Mouse (Mus musculus) stomach, postnatal 0 days (tissue): ENCODE data around the gene Sgca. TPM values are rescaled to one million over a fixed set of nuclear protein-coding genes. Genes with fewer than 3 reads are reported as not detected.

Experiments used
- ATAC-seq: fragments of 200-750 bp; cut with Nextera tagmentation; 2 replicates; pipeline ENCODE4 v1.8.0; 2017; ENCODE audit not compliant: low FRiP score, low TSS enrichment
- DNase-seq: peaks from one replicate; pipeline ENCODE4 v3.0.0-alpha.2; 2016; ENCODE audit warnings: low spot score
- H3K27ac ChIP-seq: fragments of 300-500 bp; sonication (generic); replicated peaks from 2 replicates; pipeline ENCODE4 v1.5.1; 2014; ENCODE audit warnings: mild to moderate bottlenecking, control low read depth
- H3K27me3 ChIP-seq: fragments of 300-500 bp; sonication (generic); 2 replicates; pipeline ENCODE4 v1.6.1; 2014; ENCODE audit warnings: low read length; ENCODE audit not compliant: control insufficient read depth, insufficient read depth
- H3K36me3 ChIP-seq: fragments of 300-500 bp; sonication (generic); 2 replicates; pipeline ENCODE4 v1.6.1; 2014; ENCODE audit warnings: low read length, mixed read lengths; ENCODE audit not compliant: control insufficient read depth, insufficient read depth
- H3K4me1 ChIP-seq: fragments of 300-500 bp; sonication (generic); replicated peaks from 2 replicates; pipeline ENCODE4 v1.6.1; 2014; ENCODE audit warnings: antibody characterized with exemption; ENCODE audit not compliant: control insufficient read depth, insufficient read depth
- H3K4me2 ChIP-seq: fragments of 300-500 bp; sonication (generic); replicated peaks from 2 replicates; pipeline ENCODE4 v1.6.1; 2014; ENCODE audit warnings: low read depth, mild to moderate bottlenecking, control low read depth, moderate library complexity
- H3K4me3 ChIP-seq: fragments of 300-500 bp; sonication (generic); 2 replicates; pipeline ENCODE4 v1.5.1; 2014; ENCODE audit warnings: low read depth, low read length, control low read depth
- H3K9ac ChIP-seq: fragments of 300-500 bp; sonication (generic); 2 replicates; pipeline ENCODE4 v1.6.1; 2014; ENCODE audit warnings: mild to moderate bottlenecking, low read length, control low read depth, mixed read lengths
- H3K9me3 ChIP-seq: fragments of 300-500 bp; sonication (generic); 2 replicates; pipeline ENCODE4 v1.6.1; 2016; ENCODE audit warnings: low read length; ENCODE audit not compliant: control insufficient read depth
- CTCF ChIP-seq: IDR thresholded peaks from 2 replicates; pipeline ENCODE4 v1.5.1; 2016; ENCODE audit warnings: antibody characterized with exemption, low read depth, mild to moderate bottlenecking, moderate library complexity
- EP300 ChIP-seq: optimal IDR thresholded peaks from 2 replicates; pipeline ENCODE3; 2016; ENCODE audit warnings: antibody characterized with exemption
- WGBS: fragments of 180-500 bp; shearing (Covaris S2); extraction: QIAGEN DNeasy Blood & Tissue Kit; methylation state at CpG from one replicate; pipeline ENCODE4 v1.1.7; 2014; 5-methylcytosine and 5-hydroxymethylcytosine counted together
- polyA plus RNA-seq: library from polyadenylated mRNA; unstranded; fragments of >200 nt; fragmentation: Nextera tagmentation; extraction: Ambion mirVana; gene quantifications from 2 replicates; pipeline ENCODE4 v1.2.1, GENCODE M21; 2015

Gene Sgca
- polyA plus RNA-seq, 1 experiment from 2014 or later = 0.47 TPM

GRCm38 (mm10) chr11:95004937-95005198 is 28.7 kb upstream of the Sgca start:
- TF ChIP-seq CTCF (no peak), EP300 (no peak)

GRCm38 (mm10) chr11:95004136-95004936 is 28.2 kb upstream of the Sgca start:
- H3K4me2 ChIP-seq = no peak overlapping the region
- H3K9ac ChIP-seq = no peak overlapping the region; the same call in 1 of the 2 replicates
- H3K36me3 ChIP-seq = peaks cover 23% of the 10 kb centered on the region
- H3K27ac ChIP-seq = peak overlapping the region; percentile 24; the same call in 1 of the 2 replicates
- H3K4me3 ChIP-seq = no peak overlapping the region
- TF ChIP-seq EP300 (no peak), CTCF (no peak)
- WGBS = 79% methylated on average over 12 of the region's 12 CpGs
- DNase-seq (no peak), ATAC-seq (no peak)
- peaks cover 12% of the 10 kb centered on the region for H3K4me1 ChIP-seq
- H3K9me3 ChIP-seq = no peaks in the 10 kb centered on the region
- no peaks in the 10 kb centered on the region for H3K27me3 ChIP-seq

More at GRCm38 (mm10) chr11:95004937-95005198, 28.7 kb upstream of the Sgca start:
- 55% methylated on average over 6 of the region's 6 CpGs for WGBS
- Histone ChIP-seq H3K9me3 (no peaks in the 10 kb centered on the region), H3K36me3 (peaks cover 22% of the 10 kb centered on the region), H3K4me2 (no peak overlapping the region), H3K9ac (no peak overlapping the region), H3K27ac (peak overlapping the region; percentile 24; the same call in 1 of the 2 replicates), H3K27me3 (no peaks in the 10 kb centered on the region), H3K4me1 (peaks cover 12% of the 10 kb centered on the region), H3K4me3 (no peak overlapping the region)
- DNase-seq = no peak
- no peak for ATAC-seq

GRCm38 (mm10) chr11:95002705-95003104 is 26.6 kb upstream of the Sgca start:
- H3K9me3 ChIP-seq = no peaks in the 10 kb centered on the region
- peaks cover 8% of the 10 kb centered on the region for H3K4me1 ChIP-seq
- no peak overlapping the region for H3K27ac ChIP-seq
- WGBS = 96% methylated on average over 8 of the region's 8 CpGs
- H3K4me3 ChIP-seq = no peak overlapping the region
- H3K27me3 ChIP-seq = no peaks in the 10 kb centered on the region
- H3K4me2 ChIP-seq = no peak overlapping the region
- ATAC-seq (no peak), DNase-seq (no peak)
- no peak overlapping the region for H3K9ac ChIP-seq
- H3K36me3 ChIP-seq = peaks cover 29% of the 10 kb centered on the region
- TF ChIP-seq CTCF = no peak
- TF ChIP-seq EP300 = no peak

- DNase-seq = no peak
- peaks cover 3% of the 10 kb centered on the region for H3K4me1 ChIP-seq
- H3K36me3 ChIP-seq = peaks cover 29% of the 10 kb centered on the region
Observed at GRCm38 (mm10) chr11:95001584-95002347, 25.6 kb upstream of the Sgca start.

GRCm38 (mm10) chr11:95001058-95001457 is 24.9 kb upstream of the Sgca start:
- 3% methylated on average over 8 of the region's 8 CpGs for WGBS
- H3K4me2 ChIP-seq = no peak overlapping the region
- DNase-seq (peak; percentile 61), ATAC-seq (peak; percentile 25)
- TF ChIP-seq EP300 (no peak), CTCF (peak; percentile 94)
- H3K36me3 ChIP-seq = peaks cover 34% of the 10 kb centered on the region
- H3K4me3 ChIP-seq = no peak overlapping the region
- no peaks in the 10 kb centered on the region for H3K27me3 ChIP-seq
- no peaks in the 10 kb centered on the region; the same call in 1 of the 2 replicates for H3K4me1 ChIP-seq
- no peaks in the 10 kb centered on the region for H3K9me3 ChIP-seq
- H3K27ac ChIP-seq = no peak overlapping the region; the same call in 1 of the 2 replicates
- no peak overlapping the region for H3K9ac ChIP-seq

More at GRCm38 (mm10) chr11:95001584-95002347, 25.6 kb upstream of the Sgca start:
- Histone ChIP-seq H3K9me3 (no peaks in the 10 kb centered on the region), H3K27me3 (no peaks in the 10 kb centered on the region), H3K9ac (no peak overlapping the region), H3K4me2 (no peak overlapping the region), H3K27ac (no peak overlapping the region), H3K4me3 (no peak overlapping the region)
- WGBS = 90% methylated on average over 21 of the region's 21 CpGs
- TF ChIP-seq EP300 (no peak), CTCF (no peak)
- ATAC-seq = no peak
